Mouse (Mus musculus): ENCODE results near the gene Tmem223. TPM values are rescaled to one million over a fixed set of nuclear protein-coding genes. Genes with fewer than 3 reads are reported as not detected.

Gene Tmem223
- polyA plus RNA-seq (2015; fragmentation: Nextera tagmentation; extraction: Ambion mirVana): 187 and 192 TPM in 2 replicates

DNA sequence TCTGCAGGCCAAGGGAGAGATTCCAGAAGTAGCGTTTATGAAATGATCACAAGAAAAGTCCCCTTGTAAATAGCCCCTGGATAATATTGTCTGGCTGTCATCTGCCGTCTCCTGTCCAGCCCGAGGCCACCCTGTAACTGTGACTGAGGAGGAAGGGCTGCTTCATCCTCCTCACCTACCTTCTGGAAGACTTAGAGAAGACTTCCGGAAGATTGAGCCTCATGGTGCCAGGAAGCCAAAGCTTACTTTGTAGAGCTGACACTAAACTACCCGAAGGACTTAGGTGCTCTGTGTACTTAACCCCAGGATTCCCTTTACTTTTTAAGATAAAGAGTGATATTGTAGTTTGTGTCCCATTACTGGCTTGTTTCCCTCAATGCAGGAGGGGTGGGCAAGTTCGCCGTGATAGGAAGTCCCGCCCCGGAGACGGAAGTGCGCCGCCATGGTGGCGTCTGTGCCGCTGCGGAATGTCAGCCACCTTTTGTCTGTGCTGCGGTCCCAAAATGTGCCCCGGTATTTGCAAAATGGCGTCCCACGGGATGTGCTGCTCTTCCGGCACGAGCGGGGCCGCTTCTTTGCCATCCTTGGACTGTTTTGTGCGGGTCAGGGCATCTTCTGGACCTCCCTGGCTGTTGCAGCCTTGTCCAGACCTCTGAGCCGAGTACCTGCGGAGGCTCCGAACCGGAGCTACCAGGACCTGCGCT lies at the start of gene Tmem223:
Gene Tmem223 (plus strand): TSS at position 430 of the 704 bp plus-strand sequence.

DNA sequence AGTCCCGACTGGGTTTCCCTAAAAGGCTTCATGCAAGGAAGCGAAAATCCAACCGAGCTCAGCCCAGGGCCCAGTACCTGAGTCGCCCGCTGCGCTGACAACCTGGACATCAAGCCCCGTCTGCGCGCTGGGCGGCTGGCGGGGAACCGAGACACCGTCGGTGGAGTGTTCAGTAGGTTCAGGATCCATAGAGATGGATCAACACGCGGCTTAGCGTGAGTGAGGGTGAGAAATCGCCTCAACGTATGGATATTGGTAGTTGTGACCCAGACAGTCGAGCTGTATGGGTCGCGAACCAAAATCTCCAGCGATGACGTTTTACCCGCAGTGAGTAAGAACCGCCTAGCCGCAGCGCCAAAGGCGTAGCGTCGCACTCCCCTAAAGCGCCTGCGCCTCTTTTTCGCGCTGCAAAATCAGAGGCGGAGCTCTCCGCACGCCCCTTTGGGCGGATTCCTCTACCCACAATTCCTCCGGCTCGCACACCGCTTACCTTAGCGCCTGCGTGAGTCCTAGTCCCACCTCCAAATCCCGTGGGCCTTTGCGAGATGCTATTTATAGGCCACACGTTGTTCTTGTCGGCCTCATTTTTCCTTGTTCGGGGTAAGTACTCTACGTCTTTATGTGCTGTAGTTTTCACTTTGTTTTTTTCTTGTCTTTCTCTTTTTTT lies 47.8 kb upstream of the Tmem223 start, which contains the start of gene Slc3a2:
Gene Slc3a2 (minus strand): TSS at position 463 of the 667 bp plus-strand sequence.

DNA sequence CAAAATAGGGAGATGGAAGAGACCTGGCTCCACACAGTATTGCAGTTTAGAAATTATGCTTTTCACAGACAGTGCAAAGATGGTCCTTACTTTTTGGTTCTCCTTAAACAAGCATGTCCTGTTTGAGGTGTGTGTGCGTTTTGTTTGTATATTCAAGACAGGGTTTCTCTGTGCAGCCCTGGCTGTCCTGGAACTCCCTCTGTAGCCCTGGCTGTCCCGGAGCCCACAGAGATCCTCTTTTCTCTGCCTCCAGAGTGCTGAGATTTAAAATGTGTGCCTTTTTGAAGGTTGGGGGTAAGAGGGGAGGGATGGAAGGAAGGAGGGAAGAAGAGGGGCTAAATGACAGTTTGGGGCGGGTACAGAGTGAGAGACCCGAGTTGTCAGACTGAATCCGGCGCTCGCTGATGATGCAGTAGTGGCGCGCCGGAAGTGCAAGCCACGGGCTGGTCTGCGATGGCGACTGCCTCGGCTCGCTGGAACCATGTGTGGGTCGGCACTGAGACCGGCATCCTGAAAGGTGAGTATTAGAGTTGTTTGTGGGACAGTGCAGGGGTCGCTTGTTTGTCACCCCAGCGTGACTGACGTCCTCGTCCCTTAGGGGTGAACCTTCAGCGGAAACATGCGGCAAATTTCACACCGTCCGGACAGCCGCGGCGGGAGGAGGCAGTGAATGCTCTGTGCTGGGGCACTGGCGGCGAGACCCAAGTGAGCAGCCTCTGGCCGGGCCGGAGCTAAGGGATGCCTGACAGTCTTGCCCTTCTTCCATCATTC lies 35.2 kb upstream of the Tmem223 start, which contains the start of gene Wdr74:
Gene Wdr74 (plus strand): TSS at position 439 of the 771 bp plus-strand sequence.

DNA sequence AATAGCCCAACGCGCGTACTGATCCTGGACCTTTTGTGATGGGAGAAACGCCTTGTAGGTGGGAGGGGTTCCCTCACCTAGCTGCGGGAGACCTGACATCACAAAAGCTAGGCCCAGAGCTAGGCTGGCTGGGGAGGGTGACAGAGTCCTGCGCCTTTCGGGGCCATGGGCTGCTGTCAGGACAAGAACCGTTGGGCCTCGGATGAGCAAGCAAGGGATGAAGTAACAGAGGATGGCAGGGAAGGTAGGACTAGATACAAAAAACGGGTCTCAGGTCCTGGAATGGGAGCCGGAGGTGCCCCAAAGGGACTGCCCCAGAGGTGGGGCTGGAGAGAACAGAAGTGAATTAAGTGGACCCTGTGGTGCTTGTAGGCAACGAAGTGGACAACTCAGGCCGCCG lies 30.2 kb upstream of the Tmem223 start, which contains the start of gene 1700092M07Rik:
Gene 1700092M07Rik (plus strand): TSS at position 116 of the 400 bp plus-strand sequence.

DNA sequence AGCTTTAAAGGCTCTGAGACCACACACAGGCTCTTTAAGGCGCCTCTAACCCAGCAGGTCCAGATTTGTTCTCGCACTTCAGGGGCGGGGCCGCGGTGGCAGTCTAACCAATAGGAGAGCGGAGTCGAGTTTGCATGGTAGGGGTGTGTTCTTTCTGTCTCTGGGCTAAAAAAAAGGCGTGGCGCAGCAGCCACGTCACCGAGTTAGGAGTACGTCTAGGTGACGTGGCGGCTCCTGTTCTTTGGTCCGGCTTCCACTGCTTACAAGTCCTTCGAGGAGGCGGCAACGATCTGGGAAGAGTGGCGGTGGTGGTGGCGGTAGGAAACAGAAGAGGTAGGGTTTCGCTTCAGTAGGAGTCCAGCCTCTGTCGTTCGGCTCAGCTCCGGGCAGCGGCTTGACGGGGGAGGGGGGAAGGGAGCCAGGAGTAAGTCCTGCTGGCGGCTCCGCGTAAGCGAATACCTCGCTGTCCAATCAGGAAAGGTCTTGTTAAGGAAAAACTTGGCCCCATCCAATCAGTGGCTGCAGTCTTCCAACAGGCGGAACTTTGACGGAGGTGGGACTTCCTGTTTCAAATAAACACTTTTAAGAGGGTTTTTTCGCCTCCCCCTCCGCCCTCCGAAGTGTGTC lies 29.4 kb upstream of the Tmem223 start, which contains the start of gene Stx5a:
Gene Stx5a (plus strand): TSS at position 171 of the 627 bp plus-strand sequence.

DNA sequence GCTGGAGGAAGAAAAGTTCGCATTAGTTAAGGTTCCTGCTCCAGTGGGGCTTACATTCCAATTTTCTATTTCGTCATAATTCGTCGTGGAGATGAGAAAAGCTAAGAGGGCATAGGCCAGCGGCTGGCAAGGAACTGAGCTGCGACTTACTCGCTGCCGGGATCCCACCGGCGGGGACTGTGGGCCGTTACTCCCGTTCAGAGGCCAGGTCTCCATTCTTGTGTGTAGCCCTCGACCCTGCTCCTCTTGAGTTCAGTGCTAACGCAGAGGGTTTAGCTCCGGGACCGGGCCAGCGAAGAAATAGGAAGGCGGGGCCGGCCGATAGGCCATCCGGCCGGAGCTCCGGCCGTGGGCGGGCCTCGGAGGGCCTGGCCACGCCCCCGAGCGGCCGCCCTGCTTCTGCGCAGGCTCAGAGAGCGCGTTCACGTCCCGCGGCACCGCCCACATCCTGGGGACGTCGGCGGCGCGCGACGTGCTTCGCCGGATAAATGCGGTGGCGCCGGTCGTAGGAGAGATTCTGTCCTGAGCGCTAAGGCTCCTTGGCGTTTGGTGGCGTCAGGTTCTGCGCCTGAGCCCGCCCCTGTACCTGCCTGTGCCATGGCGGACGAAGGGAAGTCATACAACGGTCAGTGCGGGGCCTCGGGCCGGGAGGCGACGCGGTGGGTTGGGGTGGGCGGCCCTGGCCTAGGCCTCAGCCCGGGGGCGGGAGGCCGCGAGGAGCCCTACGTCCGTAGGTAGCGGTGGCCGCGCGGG lies 14.0 kb upstream of the Tmem223 start, which contains the start of gene Nxf1:
Gene Nxf1 (plus strand): TSS at position 439 of the 753 bp plus-strand sequence.

DNA sequence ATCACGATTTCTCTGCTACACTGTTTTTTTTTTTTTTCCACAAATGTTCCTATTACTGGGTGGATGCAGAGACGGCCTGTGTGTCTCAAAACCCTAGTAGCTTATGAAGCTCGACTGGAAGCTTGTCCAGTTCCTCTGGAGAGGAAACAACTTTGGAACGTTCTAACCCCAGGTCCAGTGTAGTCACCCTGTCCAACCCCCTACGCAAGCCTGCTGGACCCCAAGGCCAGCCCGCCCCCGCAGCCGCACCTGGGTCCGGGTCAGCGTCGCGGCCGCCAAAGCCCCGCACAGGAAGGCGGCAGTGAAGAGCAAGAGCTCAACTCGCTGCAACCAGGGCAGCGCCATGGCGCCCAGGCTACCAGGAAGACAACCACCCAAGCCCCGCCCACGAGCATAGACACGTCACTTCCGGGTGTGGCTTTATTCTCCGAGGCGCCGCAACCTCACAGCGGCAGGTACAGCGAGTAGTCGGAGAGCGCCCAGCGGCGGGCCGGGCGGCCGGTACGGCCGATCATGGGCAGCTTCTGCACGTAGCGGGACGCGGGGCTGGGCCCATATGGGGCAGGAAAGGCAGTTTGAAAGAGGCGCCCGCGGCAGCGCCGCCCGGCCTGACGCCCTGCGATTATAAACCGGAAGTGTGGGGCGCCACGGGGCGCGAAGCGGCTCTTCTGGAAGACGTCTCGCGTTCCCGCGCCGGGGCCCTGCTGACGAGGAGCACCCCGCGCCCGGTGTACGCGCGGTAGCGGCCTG lies 3.5 kb downstream of the Tmem223 start, which contains the start of gene Tmem179b:
Gene Tmem179b (minus strand): TSS at position 382 of the 750 bp plus-strand sequence.

DNA sequence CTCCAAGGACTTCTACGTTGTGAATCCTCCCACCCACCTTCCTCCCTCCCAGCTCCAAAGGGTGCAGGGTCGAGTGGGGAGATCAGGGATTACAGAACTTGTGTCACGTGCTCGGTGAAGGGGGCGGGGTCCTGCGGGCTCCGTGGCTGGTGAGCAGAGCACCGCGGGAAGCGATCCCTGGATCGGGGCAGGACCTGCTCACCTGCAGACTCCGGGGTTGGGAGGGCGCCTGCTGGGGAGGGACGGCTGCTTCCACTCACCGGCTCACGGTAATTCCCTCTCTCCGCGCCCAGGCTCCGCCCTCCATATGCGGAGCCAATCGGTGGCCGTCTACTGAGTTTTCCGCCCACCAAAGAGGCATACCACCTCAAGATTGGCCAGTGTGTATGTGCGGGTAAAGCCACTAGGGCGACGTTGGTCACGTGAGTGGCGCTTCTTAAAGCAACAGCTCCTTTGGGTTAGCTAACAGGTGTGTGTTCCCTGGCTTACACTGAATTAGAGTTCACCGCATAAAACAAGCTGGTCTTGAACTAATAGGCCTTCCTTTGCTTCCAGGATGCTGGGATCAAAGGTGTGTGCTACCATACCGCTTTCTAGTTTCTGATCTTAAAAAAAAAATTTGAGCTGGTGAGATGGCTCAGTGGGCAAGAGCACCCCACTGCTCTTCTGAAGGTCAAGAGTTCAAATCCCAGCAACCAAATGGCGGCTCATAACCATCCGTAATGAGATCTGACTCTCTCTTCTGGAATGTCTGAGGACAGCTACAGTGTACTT lies 15.4 kb downstream of the Tmem223 start, which contains the start of gene Taf6l:
Gene Taf6l (minus strand): TSS at position 410 of the 774 bp plus-strand sequence.

DNA sequence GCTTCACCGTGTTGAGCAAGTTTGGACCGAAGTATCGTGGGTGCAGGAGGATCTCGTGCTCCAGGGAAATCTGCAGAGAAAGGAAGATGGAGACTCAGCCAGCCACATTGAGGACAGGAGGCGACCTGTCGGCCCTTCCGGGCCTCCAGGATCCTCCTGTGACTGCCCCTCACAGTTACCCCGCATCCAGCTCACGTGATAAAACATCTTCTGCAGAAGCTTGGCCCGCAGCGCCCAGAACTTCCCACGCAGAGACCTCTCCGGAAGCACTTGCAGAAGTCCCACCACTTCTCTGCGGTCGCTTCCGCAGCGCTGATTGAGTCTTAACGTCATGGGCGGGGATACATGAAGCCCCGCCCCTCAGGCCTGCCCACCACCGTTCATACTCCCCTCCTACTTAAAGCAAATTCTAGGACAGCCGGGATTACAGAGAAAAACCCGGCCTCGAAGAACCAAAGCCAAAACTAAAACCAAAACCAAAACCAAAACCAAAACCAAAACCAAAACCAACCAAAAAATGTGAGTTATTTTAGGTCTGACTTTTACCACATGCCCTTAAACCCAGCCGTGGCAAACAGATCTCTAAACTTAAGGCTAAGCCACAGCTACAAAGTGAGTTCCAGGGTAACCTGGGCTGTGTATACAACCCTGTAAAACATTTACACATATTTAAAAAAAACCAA lies 27.6 kb downstream of the Tmem223 start, which contains the start of gene Polr2g:
Gene Polr2g (minus strand): TSS at position 314 of the 683 bp plus-strand sequence.

DNA sequence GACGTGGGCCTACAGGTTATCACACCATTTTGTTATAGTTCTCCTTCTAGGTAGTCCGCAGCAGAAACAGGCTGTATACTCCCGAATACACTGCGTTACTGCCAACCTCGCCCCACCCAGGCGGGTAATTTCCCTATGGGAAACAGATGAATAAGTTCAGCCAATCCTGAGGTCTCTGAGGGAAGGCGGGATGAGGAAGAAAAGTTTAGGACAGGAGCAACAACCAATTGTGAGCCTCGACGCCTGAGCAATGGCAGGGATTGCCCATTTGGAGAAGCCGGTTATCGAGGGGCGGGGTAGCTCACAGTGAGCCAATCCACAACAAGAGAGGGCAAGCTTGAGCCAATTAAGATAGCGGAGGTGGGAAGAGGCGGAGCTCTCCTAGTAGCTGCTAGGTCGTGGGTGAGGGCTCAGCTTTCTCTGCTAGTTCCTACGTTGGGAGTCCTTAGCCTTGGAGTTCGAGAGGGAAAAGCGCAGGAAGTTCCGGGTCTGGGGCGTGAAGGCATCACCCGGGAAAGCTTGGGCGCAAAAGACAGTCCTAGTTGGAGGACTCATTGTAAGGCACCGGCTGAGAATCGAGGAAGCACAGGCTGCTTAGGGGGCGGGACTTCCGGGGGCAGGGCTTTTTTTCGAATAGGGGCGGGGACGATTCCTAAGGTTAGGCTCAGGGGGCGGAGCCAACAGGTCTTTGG lies 31.5 kb downstream of the Tmem223 start, which contains the start of gene Zbtb3:
Gene Zbtb3 (plus strand): TSS at position 426 of the 692 bp plus-strand sequence.

DNA sequence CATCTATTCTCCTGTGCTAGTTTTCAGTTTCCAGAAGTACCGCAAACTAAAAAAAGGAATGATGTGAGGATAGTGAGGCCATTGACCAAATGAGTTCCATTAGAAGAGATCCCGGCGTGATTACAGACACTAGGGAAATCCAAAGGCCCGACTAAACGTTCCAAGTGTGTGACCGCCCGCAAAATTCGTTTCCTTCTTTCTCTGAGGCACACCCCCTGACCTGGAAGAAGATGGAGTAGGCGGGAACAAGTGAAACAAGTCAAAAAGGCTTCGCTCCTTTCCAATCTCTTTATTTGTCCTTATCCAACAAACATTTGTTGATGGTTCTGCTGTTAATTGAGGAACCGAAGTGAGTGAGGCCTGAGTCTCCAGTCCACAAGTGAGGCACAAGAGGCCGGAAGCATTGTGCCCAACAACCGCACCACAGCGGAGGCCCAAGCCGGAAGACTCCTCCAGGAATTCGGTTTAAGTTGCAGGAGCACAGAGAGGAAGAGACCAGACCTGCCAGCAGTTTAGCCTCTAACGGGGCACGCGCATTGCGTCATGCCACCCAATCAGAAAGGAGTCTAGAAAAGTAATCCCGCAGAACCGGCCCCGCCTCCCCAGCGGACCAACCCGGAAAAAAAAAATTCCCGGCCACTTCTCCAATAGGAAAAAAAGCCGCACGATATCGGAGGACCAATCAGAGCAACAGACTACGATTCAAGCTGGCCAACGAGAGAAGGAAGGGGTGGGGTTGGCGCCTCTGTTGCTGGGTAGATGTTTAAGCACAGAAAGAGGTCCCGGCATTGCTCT lies 48.2 kb downstream of the Tmem223 start, which contains the start of gene Ttc9c:
Gene Ttc9c (minus strand): TSS at position 533 of the 795 bp plus-strand sequence.

DNA sequence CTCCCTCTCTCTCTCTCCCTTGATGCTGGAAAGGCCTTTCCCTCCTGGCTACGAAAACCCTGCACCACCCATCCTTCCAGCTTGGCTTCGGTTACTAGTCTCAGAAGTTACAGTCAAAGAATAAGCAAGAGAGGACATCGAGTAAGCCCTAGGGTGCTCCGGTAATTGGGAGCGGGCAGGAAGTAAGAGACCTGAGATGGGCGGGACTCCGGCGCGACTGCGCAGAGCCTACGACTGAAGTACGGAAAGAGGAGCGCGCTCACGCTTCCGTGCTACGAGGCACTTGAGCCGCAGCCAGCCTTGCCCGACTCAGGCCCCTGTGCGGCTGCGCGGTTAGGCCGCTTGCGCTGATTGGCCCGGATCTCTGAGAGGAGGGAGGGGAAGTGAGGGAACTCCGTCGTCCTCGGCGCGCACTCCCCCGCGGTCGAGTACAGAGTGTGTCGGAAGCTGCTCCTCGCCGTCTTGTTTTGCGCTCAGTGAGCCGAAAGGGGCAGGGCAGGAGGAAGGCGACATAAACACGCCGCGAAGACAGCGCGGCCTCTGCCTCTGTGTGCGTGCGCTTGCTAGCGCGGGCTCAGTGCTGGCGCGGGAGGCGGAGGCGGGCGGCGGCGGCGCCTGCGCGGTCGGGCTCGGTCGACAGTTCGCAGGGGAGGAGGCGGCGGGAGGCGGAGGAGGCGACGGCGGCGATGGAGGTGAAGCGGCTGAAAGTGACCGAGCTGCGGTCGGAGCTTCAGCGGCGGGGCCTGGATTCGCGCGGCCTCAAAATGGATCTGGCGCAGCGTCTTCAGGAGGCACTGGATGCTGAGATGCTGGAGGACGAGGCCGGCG lies 49.0 kb downstream of the Tmem223 start, which contains the start of gene Hnrnpul2:
Gene Hnrnpul2 (plus strand): TSS at position 415 of the 828 bp plus-strand sequence.

